Mouse (Mus musculus) gastrocnemius, postnatal 4 days (tissue): ENCODE results near the gene Eftud2. TPM values are rescaled to one million over a fixed set of nuclear protein-coding genes. Genes with fewer than 3 reads are reported as not detected.

ENCODE experiments used
- DNase-seq, 2 experiments: peaks; one replicate each; pipeline ENCODE4 v3.0.0; 2021 to 2022; ENCODE audit warnings: low spot score in 2 of 2, mixed read lengths in 2 of 2
- long read RNA-seq, 2 experiments: library from polyadenylated mRNA; stranded (forward); transcript quantifications; one replicate each; pipeline ENCODE4 v2.0.0; 2021
- total RNA-seq, 2 experiments: library from RNA; stranded (reverse); gene quantifications; 2 replicates each; pipeline ENCODE4 v1.2.3; 2021

Eftud2 gene
- 10 to 100 TPM; 66.4 to 69.7 TPM for total RNA-seq
- long read RNA-seq, experiment 1, transcript Eftud2-201 (28 exons, 3,324 nt): major isoform, 103 of 136 reads
- long read RNA-seq, experiment 1, partial matches to known transcripts: 17 of 136 reads
- long read RNA-seq, experiment 1, other reads (novel, unspliced or antisense): 13 of 136 reads
- long read RNA-seq, experiment 2, transcript Eftud2-201 (28 exons, 3,324 nt): major isoform, 125 of 152 reads
- long read RNA-seq, experiment 2, partial matches to known transcripts: 13 of 152 reads
- long read RNA-seq, experiment 2, other reads (novel, unspliced or antisense): 14 of 152 reads

- DNase-seq: peak; percentile 84 to 92
Observed at GRCm38 (mm10) chr11:102880585-102881313, at the start of gene Eftud2, which contains the start of gene Ccdc103. Eftud2 (minus strand) TSS chr11:102880985. Ccdc103 (plus strand) TSS chr11:102881204.

DNA sequence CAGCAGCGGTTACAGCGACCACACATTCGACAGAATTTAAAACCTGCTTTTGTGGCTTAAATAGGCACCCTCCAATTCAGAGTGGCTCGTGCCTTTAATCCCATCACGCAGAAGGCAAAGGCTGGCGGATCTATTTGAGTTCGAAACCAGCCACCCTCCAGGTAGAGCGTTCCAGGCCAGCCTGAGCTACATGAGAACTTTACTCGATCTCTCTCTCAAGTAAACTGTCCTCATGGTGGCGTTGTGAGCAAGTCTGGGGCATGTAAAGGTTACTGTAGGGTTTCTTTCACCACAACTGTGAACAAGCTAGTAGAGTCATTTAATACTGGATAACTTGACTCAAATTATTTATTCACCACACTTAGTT, 44.5 kb upstream of the Eftud2 start:
- DNase-seq: peak in 1 of 2 experiments; percentile 52

DNA sequence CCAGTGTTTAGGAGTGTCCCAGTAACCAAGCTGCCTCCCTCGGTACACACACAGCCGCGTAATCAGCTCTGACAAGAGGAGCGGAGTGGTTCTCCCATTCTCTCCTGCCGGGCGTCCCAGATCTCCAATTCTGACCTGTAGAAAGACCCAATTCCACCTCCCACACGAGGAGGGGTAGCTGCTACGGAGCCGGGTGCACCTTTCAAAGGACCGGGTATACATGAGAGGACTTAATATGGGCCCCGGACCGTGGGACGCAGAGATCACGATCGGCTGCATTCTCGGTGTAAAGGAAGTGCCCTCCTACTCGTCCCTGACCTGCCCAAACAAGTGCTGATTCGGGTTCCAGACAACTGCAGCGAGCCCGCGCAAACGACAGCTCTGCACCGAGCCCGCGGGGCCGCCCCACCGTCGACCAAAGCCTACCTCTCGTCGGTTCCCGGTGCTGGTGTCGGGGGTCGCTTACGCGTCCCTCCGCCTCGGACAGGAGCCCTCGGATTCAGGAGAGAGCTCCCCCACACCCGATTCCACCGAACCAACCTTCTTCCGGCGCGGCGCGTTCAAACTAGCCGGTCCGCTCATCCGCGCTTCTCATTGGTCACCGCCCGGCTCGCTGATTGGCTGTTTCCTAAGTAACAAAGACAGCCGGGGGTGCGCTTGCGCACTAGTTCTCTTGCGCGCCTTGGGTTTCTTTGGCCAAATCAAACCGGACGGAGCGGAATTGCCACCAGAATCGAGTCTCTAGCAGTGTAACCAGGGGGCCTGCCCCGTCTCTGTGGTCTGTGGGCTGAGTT, 44.0 kb upstream of the Eftud2 start, which contains the start of gene Kif18b:
TSS of gene Kif18b (minus strand) at position 568 of the 794 bp plus-strand sequence.
- DNase-seq: peak; percentile 88 to 96

GRCm38 (mm10) chr11:102921491-102921890, 40.7 kb upstream of the Eftud2 start:
- no peak for DNase-seq

DNA sequence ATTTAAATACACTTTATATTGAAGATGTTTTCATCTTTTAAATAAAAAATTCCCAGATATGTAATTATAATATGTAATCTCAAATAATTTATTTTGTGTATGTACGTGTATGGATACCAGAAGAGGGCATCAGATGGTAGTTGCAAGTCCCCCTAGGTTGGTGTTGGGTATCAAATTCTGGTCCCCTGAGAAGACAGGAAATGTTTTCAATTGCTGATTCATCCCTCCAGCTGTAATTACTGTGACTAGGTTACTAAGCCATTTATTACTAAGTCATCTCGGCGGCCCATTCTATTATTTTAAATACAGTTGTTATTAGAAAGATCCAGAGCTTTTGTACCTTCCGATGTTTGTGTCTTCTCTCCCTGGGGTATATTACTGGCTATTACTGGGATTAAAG, 37.3 kb upstream of the Eftud2 start:
- no peak for DNase-seq

DNA sequence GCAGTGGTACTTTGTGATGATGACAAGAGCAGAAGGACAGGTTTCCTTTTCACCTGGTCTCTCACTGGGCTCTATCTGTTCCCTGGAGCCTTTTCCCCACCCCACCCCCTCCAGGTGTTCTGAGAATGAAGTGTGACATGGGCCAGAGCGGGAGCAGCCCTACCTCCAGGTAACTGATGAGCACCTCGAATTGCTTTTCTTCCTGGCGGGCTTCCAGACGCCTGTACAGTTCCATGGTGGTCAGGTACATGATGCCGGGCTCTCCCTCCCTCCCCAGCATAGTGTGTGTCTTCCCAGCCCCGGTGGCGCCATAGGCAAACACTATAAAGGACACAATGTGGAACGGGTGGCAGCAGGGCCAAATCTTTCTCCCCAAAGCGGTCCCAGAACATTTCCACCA, 34.6 kb upstream of the Eftud2 start:
- no peak for DNase-seq

DNA sequence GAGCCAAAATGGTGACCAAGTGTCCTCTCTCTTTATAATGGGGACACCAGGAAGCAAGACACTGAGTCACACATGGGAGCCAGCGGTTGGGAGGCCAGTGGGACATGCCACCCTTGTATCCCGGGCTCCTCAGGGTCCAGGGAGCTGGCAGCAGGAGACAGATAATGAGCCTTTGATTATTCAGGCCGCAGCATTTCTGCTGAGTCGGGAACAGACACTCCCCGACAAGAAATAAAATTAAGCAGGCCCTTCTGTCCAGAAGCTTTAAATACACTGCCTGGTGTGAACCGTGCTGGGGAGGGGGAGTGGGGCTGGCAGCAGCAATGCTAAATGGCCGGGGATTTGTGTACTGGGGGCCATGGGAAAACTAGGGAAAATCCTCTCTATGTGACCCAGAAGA, 30.6 kb upstream of the Eftud2 start:
- no peak for DNase-seq

- DNase-seq: no peak
Observed at GRCm38 (mm10) chr11:102903654-102904053, 22.9 kb upstream of the Eftud2 start.

GRCm38 (mm10) chr11:102902107-102902506, 21.3 kb upstream of the Eftud2 start:
- no peak for DNase-seq

DNA sequence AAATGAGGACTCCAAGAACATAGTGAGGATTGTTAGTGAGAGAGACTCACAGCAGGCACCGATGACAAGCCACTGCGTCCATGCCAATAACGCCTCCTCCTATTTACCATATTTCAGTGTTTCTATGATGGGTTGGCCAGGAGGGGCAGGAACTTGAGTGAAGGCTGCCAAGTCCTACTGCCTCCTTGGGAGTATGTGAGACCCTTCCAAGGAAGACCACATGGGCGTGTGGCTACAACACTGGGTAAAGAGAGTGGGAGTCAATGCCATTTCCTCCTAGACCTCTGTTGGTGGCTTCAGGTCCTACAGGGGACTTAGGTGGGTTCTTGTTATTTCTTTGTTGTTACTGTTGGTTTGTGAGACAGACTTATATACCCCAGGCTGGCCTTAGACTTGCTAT, 20.4 kb upstream of the Eftud2 start:
- DNase-seq: no peak

DNA sequence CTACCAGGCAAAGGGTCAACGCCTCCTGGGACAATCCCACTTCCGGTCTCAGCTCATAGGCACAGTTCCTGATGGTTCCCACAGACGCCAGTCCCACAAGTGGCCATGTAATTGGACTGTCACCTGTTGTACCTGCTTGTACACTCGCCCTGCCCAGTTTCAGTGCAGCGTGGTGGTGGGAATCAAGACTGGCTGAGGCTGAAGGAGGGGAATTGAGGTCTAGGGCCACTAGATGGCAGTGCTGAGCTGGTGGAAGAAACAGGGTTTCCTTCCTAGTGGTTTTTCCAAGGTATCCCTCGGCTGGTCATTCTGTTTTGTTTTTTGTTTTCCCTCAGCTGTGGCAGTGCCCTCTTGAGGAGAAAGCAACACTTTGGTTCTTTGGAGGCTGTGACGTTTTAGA, 20.0 kb upstream of the Eftud2 start, which contains the start of gene Gfap:
TSS of gene Gfap (minus strand) at position 150 of the 400 bp plus-strand sequence.
- peak; percentile 72 to 82 for DNase-seq

GRCm38 (mm10) chr11:102898408-102898807, 17.6 kb upstream of the Eftud2 start:
- DNase-seq: no peak

DNA sequence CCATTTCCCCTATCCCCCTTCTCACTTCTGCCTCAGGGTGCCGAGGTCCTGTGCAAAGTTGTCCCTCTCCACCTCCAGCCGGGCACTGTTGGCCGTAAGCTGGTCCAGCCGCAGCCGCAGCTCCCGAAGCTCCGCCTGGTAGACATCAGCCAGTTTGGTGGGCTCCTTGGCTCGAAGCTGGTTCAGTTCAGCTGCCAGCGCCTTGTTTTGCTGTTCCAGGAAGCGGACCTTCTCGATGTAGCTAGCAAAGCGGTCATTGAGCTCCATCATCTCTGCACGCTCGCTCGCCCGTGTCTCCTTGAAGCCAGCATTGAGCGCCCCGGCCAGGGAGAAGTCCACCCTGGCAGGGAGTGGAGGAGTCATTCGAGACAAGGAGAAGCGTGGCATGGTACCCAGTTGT, 15.9 kb upstream of the Eftud2 start:
- no peak for DNase-seq

GRCm38 (mm10) chr11:102895779-102896178, 15.0 kb upstream of the Eftud2 start:
- DNase-seq: no peak

GRCm38 (mm10) chr11:102894716-102895115, 13.9 kb upstream of the Eftud2 start:
- DNase-seq: no peak

GRCm38 (mm10) chr11:102893015-102893651, 12.3 kb upstream of the Eftud2 start:
- peak in 1 of 2 experiments; percentile 67 for DNase-seq

DNA sequence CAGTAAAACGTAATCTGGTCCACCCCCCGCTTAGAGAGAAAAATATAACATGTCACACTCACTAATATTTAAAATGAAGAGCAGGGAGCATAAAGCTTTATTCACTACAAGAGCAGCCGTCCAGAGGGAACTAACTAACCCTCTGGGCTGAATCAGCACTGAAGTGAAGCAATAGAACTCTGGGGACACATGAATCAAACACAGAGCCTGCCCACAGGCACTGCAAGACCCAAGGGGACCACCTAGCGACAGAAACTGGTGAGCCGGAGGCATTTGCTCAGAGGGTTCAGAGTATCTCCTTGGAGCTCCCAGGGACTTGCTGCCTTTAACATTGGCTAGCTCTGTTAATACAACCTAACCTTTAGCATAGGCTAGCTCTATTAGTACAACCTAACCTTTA, 9.3 kb upstream of the Eftud2 start:
- DNase-seq: no peak

GRCm38 (mm10) chr11:102888135-102888534, 7.3 kb upstream of the Eftud2 start:
- no peak for DNase-seq

- DNase-seq: no peak
Observed at GRCm38 (mm10) chr11:102887433-102887832, 6.6 kb upstream of the Eftud2 start.

- no peak for DNase-seq
Observed at GRCm38 (mm10) chr11:102884616-102885219, 3.9 kb upstream of the Eftud2 start, which contains the start of gene Fam187a. Fam187a (plus strand) TSS chr11:102885169.
